Mouse (Mus musculus): ENCODE data around the gene Heatr9.
"Not testable (repeated sequence)": the region's sequence is repeated elsewhere in the genome, so short reads cannot be mapped to it uniquely, and the experiment has no call there.

Heatr9 gene

GRCm38 (mm10) chr11:83522075-83522474, at the start of gene Heatr9:
Heatr9 (minus strand) TSS chr11:83522175.
- DNase-seq (ENCODE audit: inconsistent ontology term) = no peak

GRCm38 (mm10) chr11:83570189-83570588, 48.2 kb upstream of the Heatr9 start:
- no peak for DNase-seq (ENCODE audit: inconsistent ontology term)

GRCm38 (mm10) chr11:83569249-83569648, 47.3 kb upstream of the Heatr9 start:
- DNase-seq (ENCODE audit: inconsistent ontology term) = no peak

GRCm38 (mm10) chr11:83568786-83569185, 46.8 kb upstream of the Heatr9 start:
- no peak for DNase-seq (ENCODE audit: inconsistent ontology term)

GRCm38 (mm10) chr11:83568061-83568460, 46.1 kb upstream of the Heatr9 start:
- no peak for DNase-seq (ENCODE audit: inconsistent ontology term)

GRCm38 (mm10) chr11:83567311-83567710, 45.3 kb upstream of the Heatr9 start:
- no peak for DNase-seq (ENCODE audit: inconsistent ontology term)

GRCm38 (mm10) chr11:83566617-83567016, 44.6 kb upstream of the Heatr9 start:
- DNase-seq (ENCODE audit: inconsistent ontology term) = no peak

GRCm38 (mm10) chr11:83563754-83564153, 41.8 kb upstream of the Heatr9 start:
- DNase-seq (ENCODE audit: inconsistent ontology term) = peak; percentile 92

GRCm38 (mm10) chr11:83562311-83562887, 40.4 kb upstream of the Heatr9 start:
- DNase-seq (ENCODE audit: inconsistent ontology term) = no peak

GRCm38 (mm10) chr11:83560405-83560804, 38.4 kb upstream of the Heatr9 start:
- no peak for DNase-seq (ENCODE audit: inconsistent ontology term)

- DNase-seq (ENCODE audit: inconsistent ontology term) = no peak
Measured at GRCm38 (mm10) chr11:83557074-83557473, 35.1 kb upstream of the Heatr9 start.

- peak; percentile 61 for DNase-seq (ENCODE audit: inconsistent ontology term)
Measured at GRCm38 (mm10) chr11:83556085-83556781, 34.3 kb upstream of the Heatr9 start.

- no peak for DNase-seq (ENCODE audit: inconsistent ontology term)
Measured at GRCm38 (mm10) chr11:83551668-83552067, 29.7 kb upstream of the Heatr9 start.

- DNase-seq (ENCODE audit: inconsistent ontology term) = not testable (repeated sequence)
Measured at GRCm38 (mm10) chr11:83551037-83551436, 29.1 kb upstream of the Heatr9 start.

- DNase-seq (ENCODE audit: inconsistent ontology term) = peak; percentile 60
Measured at GRCm38 (mm10) chr11:83550186-83550632, 28.2 kb upstream of the Heatr9 start.

GRCm38 (mm10) chr11:83544214-83544613, 22.2 kb upstream of the Heatr9 start:
- no peak for DNase-seq (ENCODE audit: inconsistent ontology term)

- no peak for DNase-seq (ENCODE audit: inconsistent ontology term)
Measured at GRCm38 (mm10) chr11:83541415-83541814, 19.4 kb upstream of the Heatr9 start.

GRCm38 (mm10) chr11:83540931-83541330, 19.0 kb upstream of the Heatr9 start:
- no peak for DNase-seq (ENCODE audit: inconsistent ontology term)

- DNase-seq (ENCODE audit: inconsistent ontology term) = no peak
Measured at GRCm38 (mm10) chr11:83538705-83539314, 16.8 kb upstream of the Heatr9 start.

- DNase-seq (ENCODE audit: inconsistent ontology term) = no peak
Measured at GRCm38 (mm10) chr11:83536831-83537230, 14.9 kb upstream of the Heatr9 start.

GRCm38 (mm10) chr11:83534609-83535423, 12.8 kb upstream of the Heatr9 start:
- peak; percentile 89 for DNase-seq (ENCODE audit: inconsistent ontology term)

- DNase-seq (ENCODE audit: inconsistent ontology term) = no peak
Measured at GRCm38 (mm10) chr11:83534143-83534542, 12.2 kb upstream of the Heatr9 start.
